Mouse (Mus musculus) erythroblast, embryonic 14.5 days (primary cell): ENCODE results near the gene Cit.

Experiments used
- GATA1 ChIP-seq: IDR thresholded peaks from 2 replicates; pipeline ENCODE4 v1.6.1; 2012; ENCODE audit warnings: low read length, inconsistent platforms, mixed read lengths
- TAL1 ChIP-seq: IDR thresholded peaks from 3 replicates; pipeline ENCODE4 v1.6.1; 2012; ENCODE audit warnings: low read length, inconsistent platforms, mixed read lengths

DNA sequence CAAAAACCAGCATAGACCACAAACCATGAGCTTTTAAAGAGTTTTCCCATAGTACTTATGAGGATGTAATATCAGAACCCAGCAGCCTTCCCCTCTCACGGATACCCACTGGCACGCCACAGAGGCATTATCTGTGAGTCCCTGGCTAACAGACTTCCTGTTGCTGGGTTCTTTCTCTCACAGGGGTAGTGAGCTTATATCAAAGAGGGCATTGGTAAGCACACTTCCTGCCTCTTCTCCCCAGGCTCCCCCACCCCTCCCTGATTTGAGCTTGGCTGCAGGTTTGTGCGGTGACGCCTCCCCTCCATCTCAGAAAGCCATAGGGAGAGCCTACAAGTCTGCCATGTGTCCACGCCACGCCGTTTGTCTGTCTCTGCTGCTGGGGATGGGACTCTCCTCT, 184.0 kb downstream of the Cit start:
- TF ChIP-seq TAL1 (no peak), GATA1 (no peak)
